Mouse (Mus musculus): ENCODE data around the gene Lsm11. TPM values are rescaled to one million over a fixed set of nuclear protein-coding genes. Genes with fewer than 3 reads are reported as not detected.

Lsm11 gene
- polyA plus RNA-seq, 1 experiment, result 1.2 TPM

DNA sequence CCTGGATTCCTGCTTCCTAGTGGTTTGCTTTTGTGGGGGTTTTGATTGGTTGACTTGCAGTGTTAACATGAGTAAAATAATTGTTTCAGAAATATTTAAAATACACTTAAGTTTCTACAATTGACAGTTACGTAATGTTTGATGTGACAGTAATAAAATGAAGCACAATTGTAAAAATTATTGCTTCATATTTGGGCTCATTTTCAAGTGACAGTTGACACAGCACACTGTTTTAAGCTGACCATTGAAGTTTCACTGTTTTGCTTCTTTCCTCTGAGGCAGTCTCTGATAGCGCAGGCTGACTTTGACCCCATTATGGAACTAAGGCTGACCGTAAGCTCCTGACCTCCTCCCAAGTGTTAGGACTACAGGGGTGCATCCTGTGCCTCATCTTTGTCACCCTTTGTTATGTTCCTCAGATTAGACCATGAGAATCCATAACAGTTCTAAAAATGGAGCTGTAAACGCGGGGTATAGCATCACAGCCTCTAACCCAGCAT is 51.8 kb downstream of the Lsm11 start:
- Histone ChIP-seq H3K4me1 (ENCODE audit: control insufficient read depth) (no peaks in the 10 kb centered on the region), H3K27me3 (ENCODE audit: control insufficient read depth) (no peaks in the 10 kb centered on the region), H3K4me3 (replicated peaks) (no peak overlapping the region), H3K36me3 (ENCODE audit: control insufficient read depth) (peaks cover 100% of the 10 kb centered on the region), H3K9me3 (ENCODE audit: control insufficient read depth, low read length) (no peaks in the 10 kb centered on the region)
- TF ChIP-seq TAL1 (IDR thresholded peaks at IDR 0.05; ENCODE audit: low read length) (no peak), GATA1 (IDR thresholded peaks at IDR 0.05; ENCODE audit: low read length) (no peak)

DNA sequence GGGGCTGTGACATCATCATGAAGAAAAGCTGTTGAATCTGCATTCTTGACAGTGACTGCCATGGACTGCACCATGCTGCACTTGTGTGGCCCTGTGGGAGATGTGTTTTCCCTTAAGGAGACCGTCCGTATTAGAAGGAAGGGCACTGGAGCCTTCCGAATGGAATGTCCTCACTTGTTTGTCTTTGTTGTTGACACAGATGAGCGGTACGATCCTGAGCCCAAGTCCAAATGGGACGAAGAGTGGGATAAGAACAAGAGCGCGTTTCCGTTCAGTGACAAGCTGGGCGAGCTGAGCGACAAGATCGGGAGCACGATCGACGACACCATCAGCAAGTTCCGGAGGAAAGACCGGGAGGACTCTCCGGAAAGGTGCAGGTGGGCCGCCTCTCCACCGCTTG is 54.3 kb downstream of the Lsm11 start:
- Histone ChIP-seq H3K4me3 (replicated peaks) (no peak overlapping the region), H3K27me3 (ENCODE audit: control insufficient read depth) (no peaks in the 10 kb centered on the region), H3K4me1 (ENCODE audit: control insufficient read depth) (no peaks in the 10 kb centered on the region), H3K36me3 (ENCODE audit: control insufficient read depth) (peaks cover 99% of the 10 kb centered on the region), H3K9me3 (ENCODE audit: control insufficient read depth, low read length) (no peaks in the 10 kb centered on the region)
- TF ChIP-seq GATA1 (IDR thresholded peaks at IDR 0.05; ENCODE audit: low read length) (no peak), TAL1 (IDR thresholded peaks at IDR 0.05; ENCODE audit: low read length) (no peak)

GRCm38 (mm10) chr11:45889981-45890380 is 54.8 kb downstream of the Lsm11 start:
- TF ChIP-seq GATA1 (IDR thresholded peaks at IDR 0.05; ENCODE audit: low read length) (no peak), TAL1 (IDR thresholded peaks at IDR 0.05; ENCODE audit: low read length) (no peak)
- Histone ChIP-seq H3K27me3 (ENCODE audit: control insufficient read depth) (no peaks in the 10 kb centered on the region), H3K36me3 (ENCODE audit: control insufficient read depth) (peaks cover 99% of the 10 kb centered on the region), H3K4me1 (ENCODE audit: control insufficient read depth) (no peaks in the 10 kb centered on the region), H3K9me3 (ENCODE audit: control insufficient read depth, low read length) (no peaks in the 10 kb centered on the region), H3K4me3 (replicated peaks) (no peak overlapping the region)

- Histone ChIP-seq H3K36me3 (ENCODE audit: control insufficient read depth) (peaks cover 99% of the 10 kb centered on the region), H3K4me3 (replicated peaks) (no peak overlapping the region), H3K4me1 (ENCODE audit: control insufficient read depth) (peaks cover 1% of the 10 kb centered on the region), H3K27me3 (ENCODE audit: control insufficient read depth) (no peaks in the 10 kb centered on the region), H3K9me3 (ENCODE audit: control insufficient read depth, low read length) (no peaks in the 10 kb centered on the region)
- TF ChIP-seq TAL1 (IDR thresholded peaks at IDR 0.05; ENCODE audit: low read length), result no peak
- TF ChIP-seq GATA1 (IDR thresholded peaks at IDR 0.05; ENCODE audit: low read length), result no peak
Measured at GRCm38 (mm10) chr11:45888471-45889030, 56.2 kb downstream of the Lsm11 start.

- peaks cover 6% of the 10 kb centered on the region for H3K4me1 ChIP-seq (ENCODE audit: control insufficient read depth)
- peaks cover 91% of the 10 kb centered on the region for H3K36me3 ChIP-seq (ENCODE audit: control insufficient read depth)
Measured at GRCm38 (mm10) chr11:45886596-45886995, 58.1 kb downstream of the Lsm11 start.

GRCm38 (mm10) chr11:45885606-45886230 is 59.0 kb downstream of the Lsm11 start:
- peaks cover 86% of the 10 kb centered on the region for H3K36me3 ChIP-seq (ENCODE audit: control insufficient read depth)
- peaks cover 9% of the 10 kb centered on the region for H3K4me1 ChIP-seq (ENCODE audit: control insufficient read depth)
- H3K9me3 ChIP-seq (ENCODE audit: control insufficient read depth, low read length), result no peaks in the 10 kb centered on the region
- H3K4me3 ChIP-seq (replicated peaks), result no peak overlapping the region
- H3K27me3 ChIP-seq (ENCODE audit: control insufficient read depth), result no peaks in the 10 kb centered on the region
- TF ChIP-seq GATA1 (IDR thresholded peaks at IDR 0.05; ENCODE audit: low read length) (no peak), TAL1 (IDR thresholded peaks at IDR 0.05; ENCODE audit: low read length) (no peak)

More at GRCm38 (mm10) chr11:45886596-45886995, 58.1 kb downstream of the Lsm11 start:
- H3K27me3 ChIP-seq (ENCODE audit: control insufficient read depth), result no peaks in the 10 kb centered on the region
- H3K4me3 ChIP-seq (replicated peaks), result no peak overlapping the region
- TF ChIP-seq GATA1 (IDR thresholded peaks at IDR 0.05; ENCODE audit: low read length), result no peak
- TF ChIP-seq TAL1 (IDR thresholded peaks at IDR 0.05; ENCODE audit: low read length), result no peak
- no peaks in the 10 kb centered on the region for H3K9me3 ChIP-seq (ENCODE audit: control insufficient read depth, low read length)

DNA sequence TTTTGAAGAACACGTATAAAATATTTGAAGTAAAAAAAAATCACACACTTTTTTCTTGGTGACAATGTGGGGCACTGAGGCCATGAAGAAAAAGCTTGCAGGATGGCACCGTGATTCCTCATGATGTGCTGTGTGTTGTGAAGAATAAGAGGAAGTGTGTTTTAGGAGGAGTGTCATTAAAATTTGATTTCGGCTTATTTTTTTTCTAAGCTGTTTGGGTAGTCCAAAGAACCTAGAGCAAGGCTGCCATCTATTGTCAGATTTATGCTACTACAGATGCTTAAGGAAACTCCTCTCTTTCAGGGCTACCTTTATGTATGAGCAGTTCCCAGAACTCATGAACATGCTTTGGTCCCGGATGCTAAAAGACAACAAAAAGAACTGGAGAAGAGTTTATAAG is 60.7 kb downstream of the Lsm11 start:
- no peak overlapping the region for H3K4me3 ChIP-seq (replicated peaks)
- no peak for TF ChIP-seq GATA1 (IDR thresholded peaks at IDR 0.05; ENCODE audit: low read length)
- TF ChIP-seq TAL1 (IDR thresholded peaks at IDR 0.05; ENCODE audit: low read length), result no peak
- no peaks in the 10 kb centered on the region for H3K27me3 ChIP-seq (ENCODE audit: control insufficient read depth)
- H3K36me3 ChIP-seq (ENCODE audit: control insufficient read depth), result peaks cover 84% of the 10 kb centered on the region
- peaks cover 16% of the 10 kb centered on the region for H3K4me1 ChIP-seq (ENCODE audit: control insufficient read depth)
- H3K9me3 ChIP-seq (ENCODE audit: control insufficient read depth, low read length), result no peaks in the 10 kb centered on the region

GRCm38 (mm10) chr11:45883270-45883931 is 61.3 kb downstream of the Lsm11 start:
- peaks cover 83% of the 10 kb centered on the region for H3K36me3 ChIP-seq (ENCODE audit: control insufficient read depth)
- no peak overlapping the region for H3K4me3 ChIP-seq (replicated peaks)
- peaks cover 16% of the 10 kb centered on the region for H3K4me1 ChIP-seq (ENCODE audit: control insufficient read depth)
- no peaks in the 10 kb centered on the region for H3K27me3 ChIP-seq (ENCODE audit: control insufficient read depth)
- H3K9me3 ChIP-seq (ENCODE audit: control insufficient read depth, low read length), result no peaks in the 10 kb centered on the region
- TF ChIP-seq GATA1 (IDR thresholded peaks at IDR 0.05; ENCODE audit: low read length) (no peak), TAL1 (IDR thresholded peaks at IDR 0.05; ENCODE audit: low read length) (no peak)

DNA sequence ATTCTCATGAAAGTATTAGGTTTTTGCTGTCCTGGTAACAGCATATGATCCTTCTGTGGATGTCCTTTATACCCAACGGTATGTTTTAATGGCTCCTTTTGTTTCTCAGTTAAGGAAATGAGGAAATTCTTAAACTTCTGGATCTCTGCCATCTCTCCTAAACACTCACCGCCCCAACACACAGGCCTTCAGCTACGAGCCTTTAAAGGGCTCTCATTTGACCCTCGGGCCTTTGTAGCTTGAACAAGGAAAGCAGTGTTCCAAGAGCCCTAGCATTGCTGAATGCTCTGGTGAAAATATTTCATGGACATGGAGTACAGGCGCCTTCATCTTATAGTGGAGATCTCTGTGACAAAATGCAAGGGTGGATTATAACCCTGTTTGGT is 63.1 kb downstream of the Lsm11 start:
- no peak overlapping the region for H3K4me3 ChIP-seq (replicated peaks)
- TF ChIP-seq GATA1 (IDR thresholded peaks at IDR 0.05; ENCODE audit: low read length), result no peak
- no peak for TF ChIP-seq TAL1 (IDR thresholded peaks at IDR 0.05; ENCODE audit: low read length)
- peaks cover 22% of the 10 kb centered on the region for H3K4me1 ChIP-seq (ENCODE audit: control insufficient read depth)
- H3K27me3 ChIP-seq (ENCODE audit: control insufficient read depth), result no peaks in the 10 kb centered on the region
- H3K36me3 ChIP-seq (ENCODE audit: control insufficient read depth), result peaks cover 78% of the 10 kb centered on the region
- no peaks in the 10 kb centered on the region for H3K9me3 ChIP-seq (ENCODE audit: control insufficient read depth, low read length)

All from erythroblast, embryonic 14.5 days (primary cell).